Mouse (Mus musculus): ENCODE measurements around the gene Tctn1. TPM values are rescaled to one million over a fixed set of nuclear protein-coding genes. Genes with fewer than 3 reads are reported as not detected.

The Tctn1 gene
- total RNA-seq, 2 experiments from 2014 or later, result 16.4 to 17.8 TPM

GRCm38 (mm10) chr5:122249281-122249680, 15.0 kb downstream of the Tctn1 start:
- intact Hi-C loops (cut with DNase I), result no loop called here
- no peak for DNase-seq

DNA sequence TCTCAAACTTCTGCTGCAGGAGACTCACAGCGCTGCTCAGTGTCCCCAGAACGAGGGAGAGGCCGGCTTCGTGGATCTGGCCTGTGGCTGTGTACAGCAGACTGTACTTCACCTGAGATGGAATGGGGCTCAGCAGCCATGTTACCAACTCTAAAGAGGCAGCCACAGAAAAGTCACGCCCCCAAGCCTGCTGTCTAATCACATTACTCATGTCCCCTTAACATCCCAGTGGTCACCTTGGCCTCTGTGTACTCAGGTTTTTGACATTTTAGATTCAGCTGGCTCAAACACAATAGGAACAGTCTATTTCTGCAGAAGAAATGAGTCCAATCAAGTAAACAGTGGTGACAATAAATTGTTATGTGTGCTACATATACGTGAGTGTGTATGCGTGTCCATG, 16.3 kb downstream of the Tctn1 start:
- intact Hi-C loops (cut with DNase I), result no loop called here
- no peak for DNase-seq

DNA sequence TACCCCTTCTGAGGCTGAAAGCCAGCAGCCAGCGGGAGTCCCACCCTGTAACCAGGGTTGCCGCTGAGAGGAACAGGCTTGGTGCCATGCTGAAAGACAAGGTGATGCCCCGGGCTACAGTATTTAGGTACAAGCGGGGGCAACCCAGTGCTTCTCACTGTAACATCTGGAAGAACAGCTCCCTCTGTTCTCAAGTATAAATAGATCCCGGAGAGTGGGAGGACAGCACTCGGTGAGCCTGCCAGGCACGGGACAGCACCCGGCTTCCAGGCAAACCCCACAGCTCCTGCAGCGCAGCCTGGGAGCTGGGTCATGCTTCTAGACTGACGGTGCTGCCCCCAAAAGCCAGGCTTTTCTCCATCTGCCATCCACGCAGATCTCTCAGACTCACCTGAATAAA, 16.7 kb downstream of the Tctn1 start:
- DNase-seq, result no peak
- intact Hi-C loops (cut with DNase I), result no loop called here

- DNase-seq, result no peak
- intact Hi-C loops (cut with DNase I), result no loop called here
Observed at GRCm38 (mm10) chr5:122246547-122247167, 17.6 kb downstream of the Tctn1 start.

DNA sequence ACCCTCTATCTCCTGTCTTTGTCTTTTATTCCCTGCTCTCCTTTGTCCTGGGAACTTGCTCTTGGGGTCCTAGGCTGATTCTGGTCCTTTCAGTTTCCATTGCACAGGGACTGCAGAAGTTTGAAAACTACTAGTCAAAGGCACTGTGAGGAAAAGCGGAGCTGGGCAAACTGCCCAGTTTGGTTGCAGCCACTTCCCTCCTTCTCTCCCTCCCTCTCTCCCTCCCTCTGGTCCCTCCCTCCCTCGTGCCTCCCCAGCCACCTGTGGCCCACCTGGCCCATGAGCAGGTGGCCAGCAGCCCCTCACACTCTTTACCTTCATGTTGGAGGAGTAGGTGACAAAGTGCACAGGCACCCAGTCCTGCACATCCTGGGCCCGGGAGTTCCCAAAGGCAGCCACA, 19.1 kb downstream of the Tctn1 start:
- peak; percentile 43 for DNase-seq
- intact Hi-C loops (cut with DNase I), result no loop called here

- DNase-seq, result peak; percentile 43
- intact Hi-C loops (cut with DNase I), result no loop called here
Observed at GRCm38 (mm10) chr5:122243781-122244523, 20.3 kb downstream of the Tctn1 start.

- intact Hi-C loops (cut with DNase I), result no loop called here
- DNase-seq, result no peak
Observed at GRCm38 (mm10) chr5:122242521-122243123, 21.6 kb downstream of the Tctn1 start.

DNA sequence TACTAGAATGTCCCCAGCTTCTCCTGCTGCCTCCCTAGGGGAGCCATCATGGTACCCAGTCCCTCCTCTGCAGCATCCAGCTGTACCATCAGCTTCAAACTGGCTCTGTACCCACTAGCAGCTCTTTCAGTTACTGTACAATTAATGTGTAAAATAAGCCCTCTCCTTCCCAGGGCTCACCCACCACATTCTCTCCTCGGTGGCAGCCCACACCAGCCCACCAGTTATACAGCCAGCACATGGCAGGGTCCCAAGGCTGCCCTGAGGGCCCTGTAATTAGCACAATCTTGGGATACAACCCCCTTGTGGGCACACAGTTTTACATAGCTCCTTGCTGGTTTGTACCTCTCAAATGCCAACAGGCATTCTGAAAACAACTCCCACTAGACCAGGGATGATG, 23.3 kb downstream of the Tctn1 start:
- intact Hi-C loops (cut with DNase I), result loop anchor here (2.0 kb wide), 1 partner anchor 20 kb away; no protein-coding TSS in a partner anchor
- DNase-seq, result no peak

- DNase-seq, result peak; percentile 31
Observed at GRCm38 (mm10) chr5:122240521-122240920, 23.7 kb downstream of the Tctn1 start.

GRCm38 (mm10) chr5:122239618-122240017, 24.6 kb downstream of the Tctn1 start:
- DNase-seq, result no peak
- intact Hi-C loops (cut with DNase I), result loop anchor here (2.0 kb wide), 1 partner anchor 21 kb away; no protein-coding TSS in a partner anchor

More at GRCm38 (mm10) chr5:122240521-122240920, 23.7 kb downstream of the Tctn1 start:
- intact Hi-C loops (cut with DNase I), result loop anchor here (2.0 kb wide), 1 partner anchor 20 kb away; no protein-coding TSS in a partner anchor

GRCm38 (mm10) chr5:122237200-122237599, 27.1 kb downstream of the Tctn1 start:
- intact Hi-C loops (cut with DNase I), result no loop called here
- no peak for DNase-seq

DNA sequence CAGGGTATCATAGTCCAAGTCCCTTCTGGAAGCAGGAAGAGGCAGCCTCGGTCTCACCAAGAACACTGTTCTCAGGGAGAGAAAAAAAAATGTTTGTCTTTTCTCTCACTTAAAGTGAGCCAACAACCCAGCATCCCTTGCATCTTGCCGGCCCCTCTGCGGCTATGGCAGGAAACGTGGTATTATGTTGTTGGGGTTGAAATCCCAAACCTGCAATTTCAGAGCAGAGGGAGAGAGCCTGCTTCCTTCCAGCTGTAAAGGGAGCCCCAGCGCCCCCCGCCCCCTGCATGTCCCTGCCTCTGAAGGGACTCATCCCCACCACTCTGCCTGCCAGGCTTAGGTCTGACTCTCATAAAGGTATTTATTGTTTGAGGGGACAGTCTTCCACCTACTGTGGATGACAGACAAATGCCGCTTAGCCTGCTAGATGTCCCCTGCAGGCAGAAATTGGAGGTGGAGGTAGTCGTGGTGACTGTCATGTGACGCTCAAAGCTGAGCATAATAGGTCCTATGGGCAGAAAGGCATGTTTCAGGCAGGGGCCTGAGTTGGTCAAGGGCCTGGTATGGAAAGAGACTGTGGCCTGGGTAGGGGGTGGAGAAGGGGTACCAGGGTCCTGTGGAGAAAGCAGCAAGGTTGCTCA, 28.9 kb downstream of the Tctn1 start:
- intact Hi-C loops (cut with DNase I), result no loop called here
- DNase-seq, result no peak

GRCm38 (mm10) chr5:122234319-122235195, 29.7 kb downstream of the Tctn1 start:
- intact Hi-C loops (cut with DNase I), result no loop called here
- no peak for DNase-seq

GRCm38 (mm10) chr5:122233695-122234094, 30.6 kb downstream of the Tctn1 start:
- DNase-seq, result peak; percentile 28
- intact Hi-C loops (cut with DNase I), result no loop called here

GRCm38 (mm10) chr5:122233077-122233581, 31.1 kb downstream of the Tctn1 start:
- intact Hi-C loops (cut with DNase I), result no loop called here
- DNase-seq, result no peak

- intact Hi-C loops (cut with DNase I), result no loop called here
- no peak for DNase-seq
Observed at GRCm38 (mm10) chr5:122232004-122232403, 32.3 kb downstream of the Tctn1 start.

GRCm38 (mm10) chr5:122231431-122231830, 32.8 kb downstream of the Tctn1 start:
- DNase-seq, result no peak
- intact Hi-C loops (cut with DNase I), result no loop called here

DNA sequence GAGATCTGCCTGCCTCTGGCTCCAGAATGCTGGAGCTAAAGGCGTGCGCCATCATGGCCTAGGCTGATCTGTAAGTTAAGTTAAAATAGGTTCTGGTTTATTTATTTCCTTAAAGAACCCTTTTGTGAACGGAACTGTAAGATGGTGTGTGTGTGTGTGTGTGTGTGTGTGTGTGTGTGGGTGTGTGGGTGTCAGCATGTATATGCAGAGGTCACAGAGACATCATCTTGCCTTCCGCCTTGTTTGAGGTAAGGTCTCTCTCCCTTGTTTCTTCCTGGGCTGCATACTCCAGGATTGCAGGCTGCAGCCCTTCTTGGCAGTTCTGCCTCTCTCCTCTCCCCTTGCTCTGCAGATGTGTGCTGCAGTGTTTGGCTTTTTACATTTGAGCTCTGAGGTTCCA, 33.4 kb downstream of the Tctn1 start:
- intact Hi-C loops (cut with DNase I), result no loop called here

GRCm38 (mm10) chr5:122228772-122229171, 35.5 kb downstream of the Tctn1 start:
- intact Hi-C loops (cut with DNase I), result no loop called here
- no peak for DNase-seq

More for the DNA sequence above, 33.4 kb downstream of the Tctn1 start:
- DNase-seq, result no peak

- DNase-seq, result no peak
- intact Hi-C loops (cut with DNase I), result no loop called here
Observed at GRCm38 (mm10) chr5:122228271-122228765, 35.9 kb downstream of the Tctn1 start.

All from left cerebral cortex, postnatal 4 days (tissue).